Mouse (Mus musculus): Measurements from ENCODE around the gene Ythdf2. TPM values are rescaled to one million over a fixed set of nuclear protein-coding genes. Genes with fewer than 3 reads are reported as not detected.
A peak's percentile ranks its signal among the peaks of the same experiment; 100 is the strongest.

Gene Ythdf2
- polyA plus RNA-seq, 1 experiment: 14.5 TPM

- Histone ChIP-seq H3K4me1 (ENCODE audit: control insufficient read depth, insufficient read depth, insufficient read length, low read length) (peaks cover 5% of the 10 kb centered on the region; the same call in 1 of the 2 replicates), H3K36me3 (ENCODE audit: control insufficient read depth, insufficient read depth, low read length) (peaks cover 9% of the 10 kb centered on the region), H3K4me3 (ENCODE audit: low read depth, low read length) (peak overlapping the region; percentile 92), H3K27ac (ENCODE audit: insufficient read depth, low read depth, low read length) (peak overlapping the region; percentile 86), H3K27me3 (ENCODE audit: control insufficient read depth, insufficient read depth, low read length) (no peaks in the 10 kb centered on the region; the same call in 1 of the 2 replicates)
- TF ChIP-seq POLR2A (IDR thresholded peaks at IDR 0.05; ENCODE audit: low read depth, low read length) (no peak), CTCF (IDR thresholded peaks at IDR 0.05; ENCODE audit: extremely low read depth, insufficient read length, insufficient replicate concordance, low read depth, low read length) (no peak)
- under 1% methylated on average over 86 of the region's 89 CpGs for WGBS
Measured at GRCm38 (mm10) chr4:132211091-132211942, 786 bp downstream of the Ythdf2 start.

GRCm38 (mm10) chr4:132210325-132210724 lies 1.8 kb downstream of the Ythdf2 start:
- peak overlapping the region; percentile 83 for H3K27ac ChIP-seq (ENCODE audit: insufficient read depth, low read depth, low read length)
- H3K4me1 ChIP-seq (ENCODE audit: control insufficient read depth, insufficient read depth, insufficient read length, low read length): no peaks in the 10 kb centered on the region; the same call in 1 of the 2 replicates
- WGBS: 4% methylated on average over 2 of the region's 2 CpGs
- peak overlapping the region; percentile 92; the same call in 1 of the 2 replicates for H3K4me3 ChIP-seq (ENCODE audit: low read depth, low read length)
- peaks cover 18% of the 10 kb centered on the region for H3K36me3 ChIP-seq (ENCODE audit: control insufficient read depth, insufficient read depth, low read length)
- TF ChIP-seq POLR2A (IDR thresholded peaks at IDR 0.05; ENCODE audit: low read depth, low read length): no peak
- no peak for TF ChIP-seq CTCF (IDR thresholded peaks at IDR 0.05; ENCODE audit: extremely low read depth, insufficient read length, insufficient replicate concordance, low read depth, low read length)
- no peaks in the 10 kb centered on the region; the same call in 1 of the 2 replicates for H3K27me3 ChIP-seq (ENCODE audit: control insufficient read depth, insufficient read depth, low read length)

GRCm38 (mm10) chr4:132209299-132209698 lies 2.8 kb downstream of the Ythdf2 start:
- no peak overlapping the region for H3K4me3 ChIP-seq (ENCODE audit: low read depth, low read length)
- TF ChIP-seq POLR2A (IDR thresholded peaks at IDR 0.05; ENCODE audit: low read depth, low read length): no peak
- no peak overlapping the region for H3K27ac ChIP-seq (ENCODE audit: insufficient read depth, low read depth, low read length)
- peaks cover 27% of the 10 kb centered on the region for H3K36me3 ChIP-seq (ENCODE audit: control insufficient read depth, insufficient read depth, low read length)
- no peaks in the 10 kb centered on the region; the same call in 1 of the 2 replicates for H3K27me3 ChIP-seq (ENCODE audit: control insufficient read depth, insufficient read depth, low read length)
- 44% methylated on average over 2 of the region's 2 CpGs for WGBS
- no peaks in the 10 kb centered on the region for H3K4me1 ChIP-seq (ENCODE audit: control insufficient read depth, insufficient read depth, insufficient read length, low read length)

GRCm38 (mm10) chr4:132207280-132207679 lies 4.8 kb downstream of the Ythdf2 start:
- TF ChIP-seq POLR2A (IDR thresholded peaks at IDR 0.05; ENCODE audit: low read depth, low read length): no peak
- TF ChIP-seq CTCF (IDR thresholded peaks at IDR 0.05; ENCODE audit: extremely low read depth, insufficient read length, insufficient replicate concordance, low read depth, low read length): no peak
- H3K36me3 ChIP-seq (ENCODE audit: control insufficient read depth, insufficient read depth, low read length): peaks cover 40% of the 10 kb centered on the region
- H3K4me1 ChIP-seq (ENCODE audit: control insufficient read depth, insufficient read depth, insufficient read length, low read length): no peaks in the 10 kb centered on the region
- no peak overlapping the region for H3K27ac ChIP-seq (ENCODE audit: insufficient read depth, low read depth, low read length)
- no peak overlapping the region for H3K4me3 ChIP-seq (ENCODE audit: low read depth, low read length)
- 36% methylated on average over 4 of the region's 4 CpGs for WGBS
- no peaks in the 10 kb centered on the region; the same call in 1 of the 2 replicates for H3K27me3 ChIP-seq (ENCODE audit: control insufficient read depth, insufficient read depth, low read length)

- TF ChIP-seq CTCF (IDR thresholded peaks at IDR 0.05; ENCODE audit: extremely low read depth, insufficient read length, insufficient replicate concordance, low read depth, low read length) (no peak), POLR2A (IDR thresholded peaks at IDR 0.05; ENCODE audit: low read depth, low read length) (no peak)
- Histone ChIP-seq H3K27ac (ENCODE audit: insufficient read depth, low read depth, low read length) (0 out of 2 replicates have a peak overlapping the region, but pooled peaks have one; percentile 2), H3K4me1 (ENCODE audit: control insufficient read depth, insufficient read depth, insufficient read length, low read length) (peaks cover 17% of the 10 kb centered on the region; the same call in 1 of the 2 replicates), H3K36me3 (ENCODE audit: control insufficient read depth, insufficient read depth, low read length) (peaks cover 25% of the 10 kb centered on the region), H3K4me3 (ENCODE audit: low read depth, low read length) (no peak overlapping the region), H3K27me3 (ENCODE audit: control insufficient read depth, insufficient read depth, low read length) (no peaks in the 10 kb centered on the region)
Measured at GRCm38 (mm10) chr4:132198771-132199170, 13.3 kb downstream of the Ythdf2 start.

- TF ChIP-seq POLR2A (IDR thresholded peaks at IDR 0.05; ENCODE audit: low read depth, low read length) (no peak), CTCF (IDR thresholded peaks at IDR 0.05; ENCODE audit: extremely low read depth, insufficient read length, insufficient replicate concordance, low read depth, low read length) (no peak)
- H3K4me3 ChIP-seq (ENCODE audit: low read depth, low read length): no peak overlapping the region
- no peaks in the 10 kb centered on the region for H3K27me3 ChIP-seq (ENCODE audit: control insufficient read depth, insufficient read depth, low read length)
- H3K36me3 ChIP-seq (ENCODE audit: control insufficient read depth, insufficient read depth, low read length): peaks cover 24% of the 10 kb centered on the region
- H3K4me1 ChIP-seq (ENCODE audit: control insufficient read depth, insufficient read depth, insufficient read length, low read length): peaks cover 17% of the 10 kb centered on the region; the same call in 1 of the 2 replicates
- 15% methylated on average over 4 of the region's 4 CpGs for WGBS
- H3K27ac ChIP-seq (ENCODE audit: insufficient read depth, low read depth, low read length): peak overlapping the region; percentile 29; the same call in 1 of the 2 replicates
Measured at GRCm38 (mm10) chr4:132198285-132198712, 13.8 kb downstream of the Ythdf2 start.

- Histone ChIP-seq H3K27me3 (ENCODE audit: control insufficient read depth, insufficient read depth, low read length) (no peaks in the 10 kb centered on the region), H3K4me1 (ENCODE audit: control insufficient read depth, insufficient read depth, insufficient read length, low read length) (peaks cover 14% of the 10 kb centered on the region; the same call in 1 of the 2 replicates), H3K36me3 (ENCODE audit: control insufficient read depth, insufficient read depth, low read length) (peaks cover 17% of the 10 kb centered on the region), H3K27ac (ENCODE audit: insufficient read depth, low read depth, low read length) (peak overlapping the region; percentile 96), H3K4me3 (ENCODE audit: low read depth, low read length) (no peak overlapping the region)
- no peak for TF ChIP-seq POLR2A (IDR thresholded peaks at IDR 0.05; ENCODE audit: low read depth, low read length)
- no peak for TF ChIP-seq CTCF (IDR thresholded peaks at IDR 0.05; ENCODE audit: extremely low read depth, insufficient read length, insufficient replicate concordance, low read depth, low read length)
- 29% methylated on average over 3 of the region's 3 CpGs for WGBS
Measured at GRCm38 (mm10) chr4:132194975-132195374, 17.1 kb downstream of the Ythdf2 start.

All from small intestine, adult 2 months (tissue).